Mouse (Mus musculus) embryo, embryonic 11 days (tissue): Measurements from ENCODE around the gene Rel.
"Not testable (repeated sequence)": the region's sequence is repeated elsewhere in the genome, so short reads cannot be mapped to it uniquely, and the experiment has no call there.

Source experiments
- DNase-seq: peaks from one replicate; pipeline ENCODE4 v3.0.0-alpha.2; 2015

Rel gene

DNA sequence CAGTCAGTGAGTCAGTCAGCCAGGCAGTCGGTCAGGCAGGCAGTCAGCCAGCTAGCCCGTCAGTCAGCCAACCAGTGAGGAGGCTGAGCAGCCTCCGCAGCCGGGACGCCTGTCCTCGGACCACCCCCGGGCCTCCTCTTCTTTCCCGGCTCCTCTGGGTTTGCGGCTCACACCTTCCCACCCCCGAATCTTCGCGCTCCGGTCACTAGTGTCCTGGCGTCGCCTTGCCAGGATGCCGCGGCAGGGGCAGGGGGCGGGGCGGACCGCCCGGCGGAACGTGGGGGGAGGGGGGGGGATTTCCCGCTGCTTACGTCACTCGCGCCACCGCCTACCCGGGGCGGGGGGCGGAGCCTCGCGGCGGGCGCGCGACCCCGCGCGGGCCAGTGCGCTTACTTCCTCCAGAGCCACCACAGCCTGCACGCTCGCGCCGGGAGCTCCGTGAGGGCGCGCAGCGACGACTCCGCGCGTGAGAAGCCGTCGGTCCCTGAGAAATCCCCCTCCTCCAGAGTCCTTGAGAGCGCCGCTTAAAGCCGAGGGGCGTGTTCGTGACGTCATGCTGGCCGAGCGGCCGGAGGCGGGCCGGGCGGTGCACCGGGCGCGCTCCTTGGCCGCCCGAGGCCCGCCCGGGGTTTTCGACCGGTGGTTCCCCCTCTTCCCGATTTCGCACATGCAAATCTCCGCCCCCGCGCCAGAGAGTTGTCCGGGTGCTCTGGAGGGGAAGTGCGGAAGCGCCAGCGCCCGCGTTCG lies at the start of gene Rel:
Rel (minus strand) TSS at position 211 of the 747 bp plus-strand sequence.
- peak; percentile 90 for DNase-seq

DNA sequence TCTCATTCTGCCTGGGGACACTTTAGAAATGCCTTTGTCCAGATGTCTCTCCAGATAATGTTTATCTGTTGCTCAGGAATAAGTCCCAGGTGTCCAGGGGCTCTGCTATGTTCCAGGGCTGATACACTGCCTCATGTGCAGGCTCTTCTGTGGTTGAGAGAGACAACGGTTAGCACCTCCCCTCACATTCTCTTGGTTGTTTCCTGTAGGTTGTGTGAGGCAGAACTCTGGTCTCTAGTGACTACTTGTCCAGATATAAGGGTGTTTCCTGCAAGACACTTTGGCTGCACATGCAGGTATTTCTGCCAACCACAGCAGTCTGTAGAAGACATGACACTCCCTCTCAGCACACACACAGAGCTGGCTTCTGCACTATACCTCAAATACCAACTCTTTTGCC lies 48.0 kb upstream of the Rel start:
- no peak for DNase-seq

DNA sequence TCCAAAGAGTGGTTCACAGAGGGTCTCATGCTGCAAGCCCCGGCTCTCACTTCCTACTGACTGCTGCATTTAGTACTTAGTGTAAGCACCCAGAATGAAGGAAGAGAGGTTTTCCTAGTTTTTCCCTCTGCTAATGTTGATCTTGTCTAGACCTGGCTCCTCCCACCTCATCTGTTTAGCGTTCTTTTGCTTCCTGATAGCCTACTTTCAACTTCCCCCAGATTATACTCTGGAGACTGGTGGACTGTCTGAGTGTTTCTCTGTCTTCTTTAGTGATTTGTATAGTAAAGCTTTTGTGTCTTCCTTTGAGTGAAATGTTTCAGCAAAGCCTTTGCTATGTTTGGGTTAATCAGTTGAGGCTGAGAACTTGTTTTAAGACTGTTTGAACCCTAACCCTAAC lies 40.0 kb upstream of the Rel start:
- no peak for DNase-seq

DNA sequence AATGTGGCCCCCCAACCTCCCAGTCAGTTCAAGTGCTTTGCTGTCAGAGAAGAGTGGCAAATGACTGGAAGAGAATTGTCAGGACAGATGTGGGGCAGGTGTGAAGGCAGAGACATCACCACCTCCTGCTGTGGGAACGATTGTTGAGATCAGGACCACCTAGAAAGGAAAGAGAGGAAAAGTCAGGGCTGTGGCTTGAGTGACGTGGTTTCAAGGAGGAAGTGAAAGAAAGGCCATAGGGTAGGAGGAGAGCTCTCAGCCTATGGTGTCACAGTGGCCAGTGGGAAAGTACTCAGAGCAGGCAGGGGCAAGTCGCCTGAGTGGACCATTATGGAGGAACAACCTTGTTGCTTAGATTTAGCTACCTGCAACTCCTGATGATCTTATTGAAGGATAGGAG lies 34.9 kb upstream of the Rel start:
- DNase-seq: no peak

DNA sequence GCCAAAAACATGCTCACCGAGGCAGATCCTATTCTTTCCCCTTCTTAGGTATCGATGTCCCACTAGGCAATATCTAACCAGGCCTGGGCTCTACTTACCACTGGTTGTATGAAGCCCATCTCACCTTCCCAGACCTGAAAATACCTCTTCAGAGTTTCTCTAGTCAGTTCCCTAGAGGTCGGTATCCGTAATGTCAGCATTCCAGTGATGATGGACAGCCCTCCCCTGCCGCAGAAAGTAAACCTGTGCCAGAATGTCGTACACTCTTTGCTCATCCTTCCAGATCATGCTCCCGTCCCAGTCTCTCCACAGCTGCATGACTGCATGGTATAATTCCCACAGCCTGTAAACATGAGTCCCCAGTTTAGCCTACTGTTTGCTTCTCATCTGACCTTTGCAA lies 32.4 kb upstream of the Rel start:
- no peak for DNase-seq

DNA sequence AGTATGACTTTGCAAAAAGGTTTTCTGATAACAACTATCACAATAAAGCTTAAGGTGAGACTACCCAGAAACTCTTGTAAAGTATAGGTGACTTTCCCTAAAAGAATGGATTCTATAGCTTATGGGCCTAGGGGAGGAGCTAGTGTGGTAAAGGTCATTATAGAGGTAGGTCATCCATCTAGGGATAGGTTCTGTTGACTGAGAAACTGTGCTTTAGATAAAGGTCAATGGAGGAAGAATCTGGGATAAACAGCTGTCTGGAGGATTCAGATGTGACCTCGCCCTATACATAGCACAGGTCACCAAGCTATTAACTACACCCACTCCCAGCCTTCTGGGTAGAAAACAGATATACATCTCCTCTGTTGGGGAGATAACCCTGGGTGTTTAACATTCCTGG lies 31.5 kb upstream of the Rel start:
- no peak for DNase-seq

DNA sequence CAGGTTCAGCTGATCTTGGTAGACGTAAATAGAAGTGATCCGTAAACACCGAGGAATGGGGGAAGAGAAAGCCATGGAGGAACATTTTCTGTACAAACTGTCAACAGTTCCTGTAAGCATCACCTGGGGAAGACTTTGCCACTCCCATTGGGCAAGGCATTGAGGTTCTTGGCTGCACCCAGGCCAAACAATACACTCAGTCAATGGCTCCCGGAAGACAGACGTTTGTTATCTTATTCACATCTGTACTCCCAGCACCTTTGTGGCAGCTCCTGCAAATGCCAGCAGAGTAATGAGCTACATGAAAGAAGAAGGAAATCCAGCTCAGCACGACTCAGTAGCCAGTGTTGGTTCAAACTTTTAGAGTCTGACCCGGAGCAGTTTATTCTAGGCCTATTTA lies 31.1 kb upstream of the Rel start:
- DNase-seq: no peak

DNA sequence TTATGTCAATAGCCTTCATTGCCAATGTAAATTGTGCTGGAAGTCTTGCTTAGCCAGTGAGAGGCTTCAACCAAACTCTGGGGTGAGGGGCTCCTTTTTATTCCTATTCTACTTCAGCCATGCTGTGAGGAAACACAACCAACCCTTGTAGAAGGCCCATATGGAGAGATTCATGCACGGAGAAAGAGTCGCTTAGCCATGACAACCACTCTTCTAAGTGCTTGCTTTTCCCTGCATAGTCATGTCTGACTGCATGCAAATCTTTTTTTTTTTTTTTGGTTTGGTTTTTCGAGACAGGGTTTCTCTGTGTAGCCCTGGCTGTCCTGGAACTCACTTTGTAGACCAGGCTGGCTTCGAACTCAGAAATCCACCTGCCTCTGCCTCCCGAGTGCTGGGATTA lies 12.9 kb upstream of the Rel start:
- DNase-seq: not testable (repeated sequence)

DNA sequence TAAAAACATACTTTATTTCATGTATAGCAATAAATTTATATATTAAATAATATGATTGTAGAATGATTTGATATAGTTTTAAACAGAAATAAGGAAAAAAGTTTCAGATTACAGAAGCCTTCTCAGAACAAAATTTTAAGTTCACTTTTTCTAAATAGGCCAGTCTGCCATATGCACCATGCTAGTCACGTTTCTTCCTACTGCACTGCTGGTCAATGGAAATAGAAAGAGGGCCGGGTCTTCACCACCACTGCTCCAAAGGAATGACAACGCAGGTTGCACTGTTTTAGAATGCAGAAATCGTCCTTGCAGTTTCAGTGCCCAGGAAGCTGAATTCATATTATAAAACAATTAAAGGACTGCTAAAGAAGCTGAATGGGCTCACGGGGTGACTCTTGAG lies 12.3 kb upstream of the Rel start:
- no peak for DNase-seq

DNA sequence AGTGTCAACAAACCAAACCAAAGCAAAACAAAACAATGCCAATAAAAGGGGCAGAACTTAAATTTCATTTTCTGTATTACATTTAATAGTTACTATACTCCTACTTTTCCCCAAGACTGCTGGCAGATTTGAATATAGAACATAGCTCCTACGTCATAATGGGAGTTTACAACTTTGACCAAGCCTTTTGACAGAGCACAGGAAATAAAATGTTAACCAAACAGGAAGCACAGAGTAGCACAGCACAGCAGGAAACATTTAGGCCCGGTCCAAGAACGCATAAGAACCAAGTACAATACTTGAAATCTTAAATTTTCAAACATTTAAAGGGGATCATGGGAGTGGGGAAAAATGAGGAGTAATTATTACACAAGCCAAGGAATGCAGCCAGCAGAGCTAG lies 11.3 kb upstream of the Rel start:
- DNase-seq: no peak

DNA sequence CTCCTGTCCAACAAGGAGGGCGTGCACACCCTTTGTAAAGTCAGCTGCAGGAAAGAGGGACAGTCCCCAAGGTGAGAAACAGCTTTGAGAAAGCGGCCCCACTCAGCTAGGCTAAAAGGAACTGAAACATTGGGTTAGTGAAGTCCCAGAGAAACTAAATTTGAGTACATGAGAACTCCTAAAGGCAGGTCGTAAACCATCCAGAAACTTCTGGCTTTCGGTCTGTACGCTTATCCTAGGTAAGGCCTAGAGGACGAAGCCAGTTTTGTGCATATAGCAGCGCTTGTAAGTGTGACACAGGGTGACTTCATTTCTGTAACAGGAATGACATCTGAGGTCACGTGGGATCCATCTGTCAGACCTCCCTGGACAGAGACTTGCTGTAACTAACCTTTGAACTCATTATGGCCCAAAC lies 8.0 kb upstream of the Rel start:
- no peak for DNase-seq

DNA sequence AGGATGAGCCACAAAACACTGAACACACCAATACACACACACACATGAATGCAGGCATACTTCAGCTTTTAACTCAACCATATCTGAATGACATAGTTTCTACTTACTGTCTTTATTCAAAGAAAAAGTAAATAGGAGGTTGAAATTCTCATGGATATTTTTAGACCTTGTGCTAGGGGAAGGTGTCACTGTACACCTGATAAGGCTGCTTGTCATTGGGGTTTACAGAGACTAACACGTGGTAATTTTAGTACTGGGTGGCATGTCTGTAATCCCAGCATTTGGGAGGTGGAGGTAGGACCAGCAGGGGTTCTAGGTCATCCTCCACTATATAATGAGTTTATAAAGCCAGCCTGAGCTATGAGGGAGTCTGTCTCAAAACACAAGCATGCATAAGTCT lies 1.7 kb upstream of the Rel start:
- no peak for DNase-seq

DNA sequence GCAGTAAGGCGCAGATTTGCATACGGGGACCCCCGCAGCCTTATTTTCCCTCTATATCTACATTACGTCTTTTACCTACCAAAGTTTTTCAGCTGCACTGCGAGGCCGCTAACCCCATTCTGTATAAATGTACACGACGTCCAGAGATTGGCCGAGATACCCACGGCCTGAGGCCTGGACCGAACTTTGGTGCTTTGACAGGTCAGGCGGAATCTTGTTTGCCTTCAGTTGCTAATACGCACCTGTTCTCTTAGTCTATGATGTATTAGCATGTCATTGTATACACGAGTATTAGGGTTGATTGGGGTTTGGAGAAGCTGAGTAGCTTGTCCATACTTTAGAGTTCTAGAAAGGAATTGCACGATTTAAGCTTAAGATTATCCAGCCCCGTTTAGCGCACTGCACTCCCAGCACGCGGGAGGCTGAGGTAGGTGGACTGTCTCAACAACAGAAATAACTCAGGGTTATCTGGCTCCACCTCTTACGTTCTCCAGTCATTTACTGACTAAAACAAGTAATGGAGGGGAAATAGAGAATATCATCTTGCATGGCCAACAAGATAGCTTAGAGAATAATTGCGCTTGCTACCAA lies 832 bp upstream of the Rel start:
- DNase-seq: no peak

DNA sequence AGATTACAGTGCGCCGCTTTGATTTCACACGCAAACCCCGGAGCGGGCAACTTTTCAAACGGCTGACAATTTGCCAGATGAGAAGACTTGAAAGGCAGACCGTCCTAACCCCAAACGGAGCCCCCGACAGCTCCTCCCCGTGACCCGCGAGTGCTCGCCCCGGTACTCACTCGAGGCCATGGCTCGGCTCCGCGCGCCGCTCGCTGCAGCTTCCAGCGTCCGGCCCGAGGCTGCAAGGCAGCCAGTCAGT lies 335 bp downstream of the Rel start:
- peak; percentile 82 for DNase-seq

DNA sequence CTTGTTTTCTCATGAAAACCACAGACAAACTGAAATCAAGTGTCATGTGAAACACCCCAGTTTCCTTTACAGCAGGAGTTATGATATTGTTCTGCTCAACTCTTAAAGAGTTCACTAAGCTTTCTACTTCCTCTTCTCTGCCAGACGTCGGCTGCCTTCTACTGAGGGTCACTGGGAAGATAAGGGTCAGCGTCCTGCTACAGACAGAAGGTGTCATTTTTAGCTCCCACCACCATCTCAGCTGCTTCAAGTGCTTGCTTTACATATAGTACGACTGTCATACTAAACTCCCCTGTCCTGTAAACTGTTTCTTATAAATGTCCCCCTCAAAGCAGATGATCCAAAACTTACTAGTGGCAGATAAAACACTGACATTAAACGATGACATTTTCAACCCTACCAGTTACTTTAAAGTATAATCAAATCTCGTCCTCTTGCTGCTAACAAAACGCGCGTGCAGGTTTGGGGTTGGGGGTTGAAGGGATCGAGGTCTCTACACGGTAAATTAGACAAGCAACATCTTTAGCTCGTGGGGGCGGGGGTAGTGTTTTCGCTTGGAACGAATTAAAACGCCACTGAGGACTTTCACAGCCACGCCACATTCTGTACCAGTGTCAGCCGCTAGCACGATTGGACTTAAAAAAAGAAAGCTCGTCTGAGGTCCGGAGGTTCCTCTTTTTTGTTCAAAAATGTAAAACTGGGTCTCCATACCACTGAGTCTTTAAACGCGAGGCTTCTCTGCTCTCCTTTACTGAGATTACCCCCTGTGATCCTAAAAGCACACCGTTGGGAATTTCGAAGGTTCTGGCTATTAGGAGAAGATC lies 872 bp downstream of the Rel start:
- peak; percentile 57 for DNase-seq

DNA sequence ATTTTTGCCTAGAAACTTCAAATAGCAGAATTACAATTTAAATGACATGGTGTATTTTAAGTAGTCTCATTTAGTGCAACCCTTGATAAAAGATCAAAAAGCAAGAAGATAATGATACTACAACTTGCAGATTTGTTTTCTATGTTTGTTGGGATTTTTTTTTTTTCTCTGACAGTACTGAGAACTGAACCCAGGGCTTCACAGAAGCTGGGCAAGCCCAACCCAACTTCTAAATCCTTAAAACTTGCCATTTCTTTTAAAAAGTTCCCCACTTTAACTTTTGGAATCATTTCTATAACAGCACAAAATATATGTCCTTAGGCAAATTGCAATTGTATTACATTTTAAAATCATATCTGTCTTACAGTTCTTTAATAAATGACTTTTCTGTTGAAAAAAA lies 1.7 kb downstream of the Rel start:
- no peak for DNase-seq

DNA sequence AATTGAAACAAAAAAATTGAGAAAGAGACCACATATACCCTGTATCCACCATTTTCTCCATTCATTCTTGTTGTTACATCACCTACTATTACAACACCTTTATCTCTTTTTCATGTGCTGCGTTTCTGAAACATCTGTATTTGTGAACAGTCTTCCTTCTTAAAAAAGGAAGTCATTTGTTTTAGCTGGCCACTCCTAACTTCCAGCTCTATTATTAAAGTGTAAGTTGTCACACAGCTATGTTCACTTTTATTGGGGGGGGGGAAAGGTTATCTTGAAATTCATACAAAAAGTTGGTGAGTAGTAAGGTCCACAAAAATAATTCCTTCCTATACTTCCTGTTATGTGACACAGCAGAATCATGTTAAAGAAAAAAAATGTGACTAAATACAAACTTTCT lies 2.8 kb downstream of the Rel start:
- DNase-seq: no peak

DNA sequence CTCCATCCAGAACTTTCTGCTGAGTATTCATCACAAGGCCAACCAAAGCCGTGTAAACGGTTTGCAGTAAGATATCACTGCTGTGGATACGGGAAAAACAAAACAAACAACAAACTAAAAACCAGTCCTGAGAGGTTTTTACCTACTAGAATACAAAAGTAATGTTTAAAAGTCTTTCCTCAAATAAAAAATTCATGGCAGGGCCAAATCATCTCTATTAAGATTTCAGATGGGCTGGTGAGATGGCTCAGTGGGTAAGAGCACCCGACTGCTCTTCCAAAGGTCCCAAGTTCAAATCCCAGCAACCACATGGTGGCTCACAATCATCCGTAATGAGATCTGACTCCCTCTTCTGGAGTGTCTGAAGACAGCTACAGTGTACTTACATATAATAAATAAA lies 3.4 kb downstream of the Rel start:
- DNase-seq: not testable (repeated sequence)

DNA sequence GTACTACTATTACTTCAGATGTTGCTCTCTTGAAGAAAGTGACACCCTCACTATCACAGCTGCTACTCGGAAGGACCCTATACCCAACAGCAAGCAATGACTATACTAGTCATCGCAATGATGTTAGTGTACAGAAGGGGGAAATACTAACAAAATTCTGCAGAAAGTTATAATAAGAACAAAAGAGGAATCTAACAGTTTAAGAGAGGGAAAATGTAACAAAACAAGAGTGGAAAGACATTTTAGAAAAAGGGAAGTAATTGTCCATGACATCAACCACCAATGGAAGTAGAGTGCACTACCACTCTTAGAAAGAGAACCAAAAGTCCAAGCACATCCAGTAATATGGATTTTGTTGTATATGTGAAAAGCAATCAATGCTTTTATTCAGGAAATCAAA lies 8.1 kb downstream of the Rel start:
- no peak for DNase-seq

DNA sequence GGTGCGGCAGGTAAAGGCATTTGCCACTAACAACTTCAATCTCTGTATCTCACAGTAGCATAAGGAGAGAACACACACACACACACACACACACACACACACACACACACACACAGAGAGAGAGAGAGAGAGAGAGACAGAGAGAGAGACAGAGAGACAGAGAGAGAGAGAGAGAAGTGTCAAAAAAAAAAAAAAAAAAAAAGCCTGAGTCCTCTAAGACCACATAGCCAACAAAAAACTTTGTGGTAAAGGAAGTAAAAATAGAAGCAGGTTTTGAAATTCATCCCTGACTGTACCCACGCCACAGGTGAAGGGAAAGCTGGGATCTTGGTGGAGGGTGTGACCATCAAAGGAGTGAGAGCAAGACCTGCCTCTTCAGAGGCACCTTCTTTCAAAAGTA lies 12.6 kb downstream of the Rel start:
- no peak for DNase-seq

DNA sequence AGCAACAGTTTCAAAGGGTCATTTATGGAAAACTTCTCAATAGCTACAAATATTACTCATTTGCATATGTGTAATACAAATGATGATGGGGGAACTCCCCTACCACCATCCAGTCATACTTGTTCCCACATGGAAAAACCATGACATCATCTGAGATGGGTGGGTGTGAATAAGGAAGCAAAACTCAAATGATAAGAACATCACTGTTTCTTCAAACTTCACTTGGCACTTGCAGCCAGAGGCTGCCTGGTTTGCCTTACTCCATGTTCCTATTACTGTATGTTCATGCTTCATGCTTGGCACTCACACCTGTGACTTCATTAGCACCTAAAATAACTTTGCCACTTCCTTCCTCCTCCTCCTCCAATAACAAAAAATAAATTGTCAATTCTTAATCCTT lies 16.4 kb downstream of the Rel start:
- no peak for DNase-seq

DNA sequence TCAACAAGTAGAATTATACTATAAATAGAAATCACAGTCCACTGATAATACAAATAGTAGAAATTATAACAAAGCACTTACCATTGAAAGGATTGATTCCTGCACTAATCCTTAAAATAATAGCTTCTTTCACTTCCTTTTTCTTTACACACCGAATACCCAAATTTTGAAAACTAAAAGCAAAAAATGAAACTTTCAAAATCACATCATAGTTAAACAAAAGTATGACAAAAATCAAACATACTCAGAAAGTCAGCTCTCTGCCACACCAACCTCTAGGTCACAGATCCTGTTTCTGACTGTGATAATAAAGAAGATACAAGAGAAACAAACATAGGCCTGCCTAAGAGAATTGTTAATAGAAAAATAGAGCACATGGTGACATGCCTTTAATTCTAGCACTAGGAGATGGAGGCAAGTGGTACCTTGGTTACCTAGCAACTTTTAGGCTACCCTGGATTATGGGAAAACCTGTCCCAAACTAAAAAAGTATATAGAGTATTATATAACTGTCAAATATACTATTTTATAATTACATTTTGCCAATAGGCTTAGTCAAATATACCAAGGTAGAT lies 17.5 kb downstream of the Rel start:
- DNase-seq: no peak

DNA sequence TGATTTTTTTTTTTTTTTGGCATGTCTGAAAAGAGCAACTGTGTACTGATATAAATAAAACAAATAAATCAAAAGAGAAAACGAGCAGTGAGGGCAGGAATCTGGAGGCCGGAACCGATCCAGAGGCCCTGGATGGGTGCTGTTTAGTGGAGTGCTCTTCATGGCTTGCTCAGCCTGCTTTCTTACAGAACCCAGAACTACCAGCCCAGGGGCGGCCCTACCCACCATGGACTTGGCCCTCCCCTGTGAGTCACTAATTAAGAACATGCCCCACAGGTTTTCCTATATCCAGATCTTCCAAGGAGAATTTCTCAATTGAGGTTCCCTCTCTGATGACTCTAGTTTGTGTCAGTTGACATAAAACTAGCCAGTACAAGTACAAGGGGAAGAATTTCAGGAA lies 24.7 kb downstream of the Rel start:
- DNase-seq: no peak

DNA sequence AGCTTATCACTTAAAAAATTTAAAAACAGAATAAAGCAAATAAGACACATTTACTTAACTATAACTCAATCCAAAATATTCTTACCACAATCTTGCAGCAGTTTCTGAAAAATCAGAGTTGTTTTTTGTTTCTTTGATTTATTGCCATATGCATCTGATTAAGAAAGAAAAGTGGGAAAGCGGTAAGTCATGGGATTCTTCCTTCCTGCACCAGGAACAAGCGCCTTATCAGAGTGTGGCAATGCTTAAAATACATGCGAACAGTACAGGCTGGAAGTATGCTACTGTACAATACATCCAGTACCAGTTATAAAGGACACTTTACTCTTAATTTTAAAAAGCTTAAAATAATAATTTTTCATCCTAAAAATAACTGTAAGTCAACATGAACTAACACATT lies 26.4 kb downstream of the Rel start:
- no peak for DNase-seq
